Mouse (Mus musculus) hindlimb bud, embryonic 11.5 days (tissue): Measurements from ENCODE around the gene Fam163b.

Experiments
- DNase-seq: peaks from one replicate; pipeline ENCODE4 v3.0.0-alpha.2; 2012; ENCODE audit warnings: low read depth, low spot score; ENCODE audit errors: extremely low spot score

Fam163b gene

GRCm38 (mm10) chr2:27141950-27142693 lies at the start of gene Fam163b:
Fam163b (minus strand) TSS chr2:27142491.
- DNase-seq: no peak

DNA sequence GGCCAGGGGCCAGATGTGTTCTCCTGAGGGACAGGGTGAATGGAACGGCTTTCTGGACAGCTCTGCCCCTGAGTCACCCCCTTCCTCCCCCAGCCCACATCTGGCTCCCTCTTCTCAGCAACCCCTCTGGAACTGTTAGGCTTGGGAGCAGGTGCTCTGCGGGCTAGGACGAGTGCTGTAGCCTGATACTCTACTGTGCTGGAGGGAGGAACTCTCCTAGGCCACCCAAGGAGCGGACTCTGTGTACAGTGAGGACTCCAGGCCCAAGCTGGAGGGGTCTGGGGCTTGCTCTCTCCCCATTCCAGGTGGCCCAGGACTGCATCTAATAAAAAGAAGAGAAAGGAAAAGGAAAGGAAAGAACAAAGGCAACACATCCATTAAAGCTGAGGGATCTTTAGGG lies 47.7 kb upstream of the Fam163b start:
- DNase-seq: no peak

- DNase-seq: no peak
Measured at GRCm38 (mm10) chr2:27187531-27187930, 45.2 kb upstream of the Fam163b start.

DNA sequence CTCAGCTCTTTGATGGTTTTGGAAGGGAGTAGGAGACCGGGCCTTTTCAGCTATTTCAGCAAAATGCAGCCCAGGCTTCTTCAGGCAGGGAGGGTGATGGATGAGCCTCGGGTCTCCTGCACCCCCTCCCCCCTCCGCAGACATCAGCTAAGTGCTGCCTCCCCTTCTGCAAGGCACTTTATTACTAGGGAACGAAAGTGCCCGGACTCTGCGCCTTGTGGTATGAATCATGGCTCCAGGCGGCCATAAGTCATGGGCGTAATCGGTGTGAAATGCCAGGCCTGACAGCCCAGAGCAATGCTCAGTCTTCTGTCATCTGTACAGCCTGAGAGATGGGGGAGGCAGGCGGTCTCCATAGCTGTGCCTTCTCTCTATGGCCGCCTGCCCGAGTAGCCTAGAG lies 41.4 kb upstream of the Fam163b start:
- DNase-seq: no peak

DNA sequence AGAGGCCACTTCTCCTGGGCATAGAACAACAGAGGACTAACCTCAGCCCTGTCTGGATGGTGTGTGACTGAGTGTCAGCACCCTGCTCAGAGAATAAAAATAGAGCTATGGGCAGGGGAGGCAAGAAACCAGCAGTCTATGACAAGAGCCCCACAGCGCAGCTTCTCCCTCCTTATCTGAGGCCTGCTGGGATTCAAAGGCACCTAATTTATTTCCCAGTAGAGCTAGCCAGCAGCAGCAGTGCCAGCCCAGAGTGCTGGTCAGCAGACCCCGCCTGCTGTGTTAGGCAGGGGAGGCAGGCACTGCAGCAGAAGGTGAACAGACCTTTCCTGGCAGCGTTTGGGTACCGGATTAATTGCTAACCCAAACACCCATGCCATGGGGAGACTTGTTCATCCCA lies 39.6 kb upstream of the Fam163b start:
- no peak for DNase-seq

DNA sequence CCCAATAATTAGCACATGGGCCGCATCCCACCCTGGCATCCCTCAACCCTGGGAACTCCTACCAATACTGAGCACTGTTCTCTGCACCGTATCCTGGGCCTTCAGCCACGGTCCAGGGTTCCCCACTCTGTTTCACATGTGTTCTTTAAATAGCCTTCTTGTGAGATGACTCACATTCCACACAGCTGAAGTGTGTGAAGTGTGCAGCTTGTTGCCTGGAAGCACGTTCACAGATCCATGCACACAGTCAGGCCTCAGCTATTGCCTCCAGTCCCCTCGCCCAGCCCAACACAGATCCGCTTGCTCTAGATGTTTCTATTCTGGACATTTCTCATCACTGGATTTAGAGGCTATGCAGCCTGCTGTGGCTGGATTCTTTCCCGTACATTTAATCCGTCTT lies 36.8 kb upstream of the Fam163b start:
- DNase-seq: no peak

DNA sequence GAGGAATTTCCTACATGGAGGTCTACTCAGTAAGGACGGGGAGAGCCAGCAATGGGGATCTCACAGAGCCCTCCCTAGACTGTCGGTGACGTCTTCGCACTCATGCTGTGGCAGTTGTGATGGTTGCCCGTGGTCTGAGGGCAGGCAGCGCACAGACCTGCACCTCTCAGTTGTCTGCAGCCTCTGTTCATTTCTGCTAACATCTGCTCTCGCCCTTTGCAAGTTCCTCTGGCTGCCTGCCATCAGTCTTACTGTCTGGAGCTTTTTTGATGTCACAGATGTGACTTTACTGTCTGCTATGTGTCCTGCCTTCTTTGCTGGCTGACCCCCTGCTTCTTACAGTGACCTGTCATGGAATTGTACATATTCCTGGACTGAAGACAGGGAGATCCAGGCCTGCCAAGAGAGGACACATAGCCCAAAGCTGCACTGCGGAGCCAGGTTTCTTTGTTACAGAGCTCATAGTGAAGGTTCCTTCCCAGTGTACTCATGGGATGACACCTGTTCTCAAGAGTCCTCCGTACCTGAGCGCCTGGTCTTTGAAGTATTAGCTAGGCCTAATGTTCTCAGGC lies 33.5 kb upstream of the Fam163b start:
- no peak for DNase-seq

DNA sequence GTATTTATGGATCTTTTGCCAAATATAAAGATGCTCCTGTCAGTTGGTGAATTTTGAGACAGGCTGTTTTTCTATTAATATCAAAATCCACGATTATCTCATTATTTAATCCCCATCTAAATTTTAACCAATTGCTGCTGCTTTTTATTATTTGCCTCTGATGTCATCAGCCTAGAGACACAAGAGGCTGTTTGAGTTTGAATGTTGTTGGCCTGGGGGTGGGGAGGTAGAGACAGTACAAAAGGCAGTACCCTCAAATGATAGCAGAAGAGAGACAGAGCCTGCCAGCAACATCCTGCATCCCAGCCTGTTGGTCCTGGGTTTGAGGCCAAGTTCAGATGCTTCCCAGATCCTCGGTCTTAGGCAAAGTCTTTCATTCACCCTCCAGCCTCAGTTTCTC lies 32.0 kb upstream of the Fam163b start:
- DNase-seq: no peak

DNA sequence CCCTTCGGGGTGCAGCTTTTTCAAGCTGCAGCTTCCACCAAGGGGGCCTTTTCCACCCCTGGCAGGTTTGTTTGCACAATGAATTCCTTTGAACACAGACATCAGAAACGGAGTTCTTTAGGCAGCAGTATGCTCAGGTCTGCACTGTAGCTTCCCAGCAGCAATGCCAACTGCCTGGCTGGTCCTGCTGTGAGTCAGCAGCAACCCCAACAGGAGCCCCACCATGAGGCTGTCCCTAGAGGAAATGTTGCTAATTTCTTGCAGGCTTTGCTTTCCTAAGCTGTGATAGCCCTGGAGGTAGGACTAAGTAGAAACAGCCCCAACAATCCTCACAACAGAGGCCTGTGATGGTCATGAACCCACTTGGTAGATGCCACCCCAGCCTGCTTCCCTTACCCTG lies 24.7 kb upstream of the Fam163b start:
- DNase-seq: no peak

DNA sequence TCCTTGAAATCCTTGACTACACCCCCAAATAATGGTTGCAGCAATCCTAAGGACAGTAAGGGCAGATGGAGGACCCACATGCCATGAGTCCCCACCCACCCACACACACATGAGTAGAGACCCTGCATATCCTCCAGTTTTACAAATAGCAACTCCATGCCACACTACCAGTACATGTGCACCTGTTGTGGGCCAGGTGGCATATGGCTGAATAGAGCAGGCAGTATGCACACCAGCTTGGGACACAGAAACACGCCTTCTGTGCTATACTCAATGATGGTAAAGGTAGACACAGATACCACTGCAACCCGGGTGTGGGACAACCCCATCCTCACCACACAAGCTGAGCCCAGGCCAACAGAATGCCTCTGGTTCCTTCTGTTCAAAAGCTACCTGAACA lies 23.8 kb upstream of the Fam163b start:
- no peak for DNase-seq

GRCm38 (mm10) chr2:27164796-27165590 lies 22.7 kb upstream of the Fam163b start, which contains the start of gene Dbh:
Dbh (plus strand) TSS chr2:27165233.
- DNase-seq: no peak

GRCm38 (mm10) chr2:27163851-27164250 lies 21.6 kb upstream of the Fam163b start:
- DNase-seq: no peak

DNA sequence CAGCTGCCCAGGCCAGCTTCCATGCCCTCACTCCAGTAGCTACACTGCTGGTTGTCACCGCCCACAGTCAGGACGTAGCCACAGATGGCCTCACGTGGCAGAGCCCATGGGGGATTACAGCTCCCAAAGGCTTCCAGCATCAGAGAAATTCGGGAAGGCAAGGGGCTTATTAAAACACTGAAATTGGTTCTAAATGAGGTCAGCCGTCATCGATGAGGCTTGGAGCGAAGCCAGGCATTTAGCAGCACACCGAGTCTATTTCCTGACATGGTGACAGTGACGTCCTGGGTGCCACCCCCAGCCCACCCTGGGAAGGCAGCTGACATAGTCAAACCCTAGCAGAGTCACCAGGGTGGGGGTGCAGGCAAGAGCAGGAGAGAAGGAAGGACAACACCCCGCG lies 20.4 kb upstream of the Fam163b start:
- no peak for DNase-seq

DNA sequence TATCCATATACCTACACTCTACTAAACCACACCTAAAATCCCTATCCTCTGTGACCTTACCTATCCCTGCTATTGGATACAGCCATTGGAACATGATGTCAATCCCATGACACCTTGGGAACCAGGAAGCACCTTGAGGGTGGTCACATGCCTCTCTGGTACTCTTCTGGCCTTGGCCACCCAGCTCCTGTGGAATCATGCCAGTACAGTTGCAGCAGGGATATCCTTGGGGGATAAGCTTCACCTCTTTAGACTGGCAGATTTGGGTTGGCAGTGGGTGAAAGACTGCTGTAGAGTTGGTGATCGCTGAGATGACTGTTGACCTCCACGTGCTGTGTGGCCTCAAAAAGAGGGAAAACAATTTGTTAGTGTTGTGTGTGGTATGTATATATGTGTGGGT lies 19.2 kb upstream of the Fam163b start:
- no peak for DNase-seq

DNA sequence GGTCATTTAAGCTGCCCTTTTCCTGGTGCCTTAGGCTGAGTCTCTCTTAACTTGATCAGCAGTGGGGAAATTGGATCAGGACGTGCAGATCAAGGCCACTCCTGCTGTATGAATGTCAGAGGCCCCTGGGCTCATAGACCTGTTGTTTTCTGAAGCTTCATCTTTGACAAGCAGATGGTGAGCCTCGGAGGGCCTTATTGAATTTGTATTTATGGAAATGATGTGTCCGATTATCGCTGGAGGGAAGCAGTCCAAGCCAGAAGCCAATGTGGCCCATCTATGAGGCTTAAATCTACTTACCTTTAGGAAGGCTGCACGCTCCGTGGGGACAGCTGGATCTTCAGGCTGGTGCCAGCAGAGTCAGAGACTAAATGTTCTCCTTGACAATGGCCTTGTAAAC lies 14.3 kb upstream of the Fam163b start:
- DNase-seq: no peak

DNA sequence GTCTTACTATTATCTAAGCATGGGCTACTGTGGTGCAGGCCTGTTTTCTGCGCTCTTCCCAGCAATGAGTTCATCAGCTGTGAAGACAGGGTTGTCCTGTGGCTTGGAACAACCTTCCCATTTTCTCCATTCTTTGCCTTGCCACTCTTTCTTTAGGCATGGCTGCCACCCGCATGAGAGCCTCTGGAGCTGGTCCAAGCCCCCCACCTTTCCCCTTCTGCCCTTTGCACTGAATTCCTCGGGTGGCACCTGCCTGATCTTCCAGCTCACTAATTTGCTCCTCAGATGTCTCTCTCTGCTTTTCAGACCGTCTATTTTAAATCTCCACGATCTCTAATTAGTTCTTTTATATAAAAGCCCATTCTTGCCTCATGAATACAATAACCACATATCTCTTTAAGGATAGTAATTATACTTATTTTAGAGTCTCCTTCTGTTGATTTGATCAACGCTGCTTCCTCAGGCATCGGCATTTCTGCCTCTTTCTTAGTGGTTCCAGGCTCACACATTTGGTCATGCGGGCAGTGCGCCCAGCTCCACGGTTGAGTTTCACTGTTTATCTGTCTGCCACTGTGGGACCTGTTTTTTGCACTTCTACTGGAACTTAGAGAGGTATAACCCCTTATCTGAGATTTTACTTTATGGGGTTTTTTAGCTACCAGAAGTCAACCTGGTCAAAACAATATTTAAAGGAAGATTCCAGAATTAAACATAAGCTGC lies 12.3 kb upstream of the Fam163b start:
- DNase-seq: no peak

- no peak for DNase-seq
Measured at GRCm38 (mm10) chr2:27149457-27149856, 7.2 kb upstream of the Fam163b start.

DNA sequence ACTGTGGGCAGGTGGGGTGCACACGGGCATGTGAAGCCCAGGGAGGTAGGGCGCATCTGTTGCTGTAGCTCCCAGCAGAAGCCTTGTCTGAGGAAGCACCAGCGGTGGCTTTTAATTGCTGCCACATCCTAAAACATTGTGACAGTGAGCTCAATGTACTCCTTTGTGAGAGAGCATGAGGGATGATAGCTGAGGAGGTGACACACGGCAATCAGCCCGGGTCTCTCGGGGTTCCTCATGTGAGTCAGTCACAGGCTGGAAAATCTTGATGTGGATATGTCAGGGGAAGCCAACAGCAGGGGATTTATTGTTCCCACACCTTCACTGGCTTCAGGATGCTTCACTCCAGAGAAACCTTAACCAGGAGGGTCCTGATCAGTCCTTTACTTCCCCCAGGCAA lies 4.5 kb upstream of the Fam163b start:
- DNase-seq: no peak

GRCm38 (mm10) chr2:27144957-27145356 lies 2.7 kb upstream of the Fam163b start:
- no peak for DNase-seq

- DNase-seq: no peak
Measured at GRCm38 (mm10) chr2:27138356-27138755, 3.9 kb downstream of the Fam163b start.

DNA sequence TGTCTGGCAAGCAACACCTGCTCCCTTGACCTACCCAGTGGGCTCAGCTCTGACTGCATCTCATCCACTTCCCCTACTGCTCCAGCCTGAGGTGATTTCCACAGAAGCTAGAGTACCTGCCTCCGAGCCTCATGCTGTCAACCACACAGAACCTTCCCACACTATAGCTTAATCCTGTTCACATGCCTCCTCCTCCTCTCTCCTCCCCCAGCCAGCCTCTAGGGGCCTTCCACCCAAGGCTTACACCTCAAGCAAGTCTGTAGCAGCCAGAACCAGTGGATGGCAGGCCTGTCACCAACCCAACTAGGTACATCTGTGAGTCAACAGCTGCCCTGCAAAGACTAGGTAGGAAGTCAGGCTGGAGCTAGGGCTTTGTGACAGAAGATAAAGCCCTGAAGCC lies 5.5 kb downstream of the Fam163b start:
- no peak for DNase-seq
